Mouse (Mus musculus): ENCODE results near the gene Fgb. TPM values are rescaled to one million over a fixed set of nuclear protein-coding genes. Genes with fewer than 3 reads are reported as not detected.

Fgb gene
- polyA plus RNA-seq (2012; rRNA removed): 0.04 and 0.05 TPM in 2 replicates

GRCm38 (mm10) chr3:83049680-83050079 is at the start of gene Fgb:
Fgb (minus strand) TSS chr3:83049863.

GRCm38 (mm10) chr3:83055281-83056038 is 5.8 kb upstream of the Fgb start, which contains the start of gene Plrg1:
Plrg1 (plus strand) TSS chr3:83055522.

GRCm38 (mm10) chr3:83025475-83026301 is 24.0 kb downstream of the Fgb start, which contains the start of gene Fga:
Fga (plus strand) TSS chr3:83026076.

GRCm38 (mm10) chr3:83007557-83007956 is 42.1 kb downstream of the Fgb start, which contains the start of gene Fgg:
Fgg (plus strand) TSS chr3:83007724.

Other genes starting within 250 kb of the Fgb start
- gene Rbm46, start 173.4 kb downstream of the Fgb start, polyA plus RNA-seq (2012; rRNA removed): 0.60 and 0.70 TPM in 2 replicates
- gene Lrat, start 145.9 kb downstream of the Fgb start, polyA plus RNA-seq (2012; rRNA removed): 0.25 and 0.39 TPM in 2 replicates
- gene Fgg, start 42.1 kb downstream of the Fgb start, polyA plus RNA-seq (2012; rRNA removed): 0.06 and 0.17 TPM in 2 replicates
- 0.15 and 0.17 TPM in 2 replicates for gene Fga, start 23.8 kb downstream of the Fgb start, polyA plus RNA-seq (2012; rRNA removed)
- 91.3 and 93.0 TPM in 2 replicates for gene Plrg1, start 5.7 kb upstream of the Fgb start, polyA plus RNA-seq (2012; rRNA removed)
- gene Dchs2, start 78.1 kb upstream of the Fgb start, polyA plus RNA-seq (2012; rRNA removed): 1.4 and 1.6 TPM in 2 replicates

Measured in central nervous system, embryonic 18 days (tissue).